Mouse (Mus musculus) adrenal gland, adult 2 months (tissue): ENCODE results near the gene Mettl7b. TPM values are rescaled to one million over a fixed set of nuclear protein-coding genes. Genes with fewer than 3 reads are reported as not detected.
"Not testable (repeated sequence)": the region's sequence is repeated elsewhere in the genome, so short reads cannot be mapped to it uniquely, and the experiment has no call there.

Source experiments
- DNase-seq: peaks from one replicate; pipeline ENCODE4 v3.0.0; 2021
- long read RNA-seq: library from polyadenylated mRNA; stranded (forward); transcript quantifications from one replicate; pipeline ENCODE4 v2.0.0, GENCODE M21; 2021
- polyA plus RNA-seq: library from polyadenylated mRNA; depleted of rRNA; stranded (reverse); fragments of >200 nt; gene quantifications from 2 replicates; pipeline ENCODE4 v1.2.3, GENCODE M21; 2012; rRNA removed
- total RNA-seq, 2 experiments: library from RNA; stranded (reverse); gene quantifications; 2 replicates each; pipeline ENCODE4 v1.2.3; 2021

The Mettl7b gene
- total RNA-seq = 1 to 10 TPM in 1 of 2 experiments, under 1 TPM in 1; 0.79 to 3.5 TPM
- polyA plus RNA-seq = 0.52 and 0.97 TPM in 2 replicates
- long read RNA-seq = 0 reads

- DNase-seq = no peak
These were observed at the start of gene Mettl7b for GRCm38 (mm10) chr10:128960590-128961584. Mettl7b (minus strand) TSS chr10:128960988.

GRCm38 (mm10) chr10:129010288-129010841 is 49.6 kb upstream of the Mettl7b start, which contains the start of gene Olfr763:
Olfr763 (plus strand) TSS chr10:129010791.
- DNase-seq = no peak

GRCm38 (mm10) chr10:129004032-129004920 is 43.5 kb upstream of the Mettl7b start:
- DNase-seq = no peak

- DNase-seq = no peak
These were observed 35.8 kb upstream of the Mettl7b start for GRCm38 (mm10) chr10:128996523-128997040.

GRCm38 (mm10) chr10:128995796-128996195 is 35.0 kb upstream of the Mettl7b start:
- DNase-seq = no peak

GRCm38 (mm10) chr10:128990994-128991393 is 30.2 kb upstream of the Mettl7b start:
- DNase-seq = no peak

GRCm38 (mm10) chr10:128990129-128990850 is 29.5 kb upstream of the Mettl7b start:
- DNase-seq = not testable (repeated sequence)

GRCm38 (mm10) chr10:128989131-128989530 is 28.3 kb upstream of the Mettl7b start, which contains the start of gene Olfr9:
Olfr9 (plus strand) TSS chr10:128989431.
- not testable (repeated sequence) for DNase-seq

- no peak for DNase-seq
These were observed 20.0 kb upstream of the Mettl7b start for GRCm38 (mm10) chr10:128980644-128981365.

GRCm38 (mm10) chr10:128977522-128978114 is 16.8 kb upstream of the Mettl7b start:
- DNase-seq = peak; percentile 45

GRCm38 (mm10) chr10:128976395-128976794 is 15.6 kb upstream of the Mettl7b start:
- no peak for DNase-seq

GRCm38 (mm10) chr10:128972841-128973240 is 12.1 kb upstream of the Mettl7b start:
- no peak for DNase-seq

- no peak for DNase-seq
These were observed 10.0 kb upstream of the Mettl7b start for GRCm38 (mm10) chr10:128970740-128971250.

- DNase-seq = no peak
These were observed 7.6 kb upstream of the Mettl7b start for GRCm38 (mm10) chr10:128968341-128968749.

GRCm38 (mm10) chr10:128965871-128966270 is 5.1 kb upstream of the Mettl7b start:
- DNase-seq = no peak

- DNase-seq = no peak
These were observed 4.2 kb upstream of the Mettl7b start for GRCm38 (mm10) chr10:128964961-128965360.

- no peak for DNase-seq
These were observed 646 bp downstream of the Mettl7b start for GRCm38 (mm10) chr10:128960142-128960541.

- DNase-seq = no peak
These were observed 2.4 kb downstream of the Mettl7b start for GRCm38 (mm10) chr10:128958340-128958739.

- no peak for DNase-seq
These were observed 10.4 kb downstream of the Mettl7b start for GRCm38 (mm10) chr10:128950208-128950887.
